Mouse (Mus musculus) embryonic fibroblast, embryonic 13.5 days (primary cell): ENCODE data around the gene Grik5.

ENCODE experiments used
- CTCF ChIP-seq: IDR thresholded peaks from 2 replicates; pipeline ENCODE4 v1.5.1; 2011; ENCODE audit warnings: mild to moderate bottlenecking, control low read depth, low read length, moderate library complexity, borderline replicate concordance; ENCODE audit not compliant: insufficient read depth
- POLR2A ChIP-seq: IDR thresholded peaks from 2 replicates; pipeline ENCODE4 v1.6.1; 2011; ENCODE audit warnings: low read depth, mild to moderate bottlenecking, control low read depth, low read length, moderate library complexity

- no peak for TF ChIP-seq CTCF
- TF ChIP-seq POLR2A = peak; percentile 27; the same call in 1 of the 2 replicates
Measured at GRCm38 (mm10) chr7:25073924-25074323, 1.8 kb upstream of the Grik5 start.
